Mouse (Mus musculus) liver, postnatal 0 days (tissue): ENCODE results near the gene Sema5a.

ENCODE experiments used
- CTCF ChIP-seq: sonication (generic); IDR thresholded peaks from 2 replicates; pipeline ENCODE4 v1.5.1; 2016; ENCODE audit warnings: antibody characterized with exemption, low read depth
- EP300 ChIP-seq: IDR thresholded peaks from 2 replicates; pipeline ENCODE4 v1.6.1; 2016; ENCODE audit warnings: antibody characterized with exemption, low read depth, mild to moderate bottlenecking

GRCm38 (mm10) chr15:32562600-32562999 is 318.0 kb downstream of the Sema5a start:
- TF ChIP-seq CTCF: no peak
- TF ChIP-seq EP300: no peak
